Mouse (Mus musculus) liver, adult 2 months (tissue): ENCODE data around the gene Gm17651. TPM values are rescaled to one million over a fixed set of nuclear protein-coding genes. Genes with fewer than 3 reads are reported as not detected.

Experiments
- DNase-seq: peaks from one replicate; pipeline ENCODE4 v3.0.0-alpha.2; 2011; ENCODE audit warnings: low read depth, low spot score; ENCODE audit errors: extremely low read depth
- H3K27ac ChIP-seq: fragments of 200-500 bp; replicated peaks from 2 replicates; pipeline ENCODE4 v1.5.1; 2012; ENCODE audit warnings: low read depth, mild to moderate bottlenecking, control low read depth, inconsistent platforms, low read length; ENCODE audit not compliant: insufficient read depth
- H3K27me3 ChIP-seq: fragments of 200-500 bp; 2 replicates; pipeline ENCODE4 v1.6.1; 2012; ENCODE audit warnings: mild to moderate bottlenecking, moderate library complexity, low read length, inconsistent platforms; ENCODE audit not compliant: control insufficient read depth, insufficient read depth
- H3K36me3 ChIP-seq: fragments of 200-500 bp; 2 replicates; pipeline ENCODE4 v1.6.1; 2012; ENCODE audit warnings: low read length, inconsistent platforms; ENCODE audit not compliant: control insufficient read depth, insufficient read depth
- H3K4me1 ChIP-seq: fragments of 200-500 bp; 2 replicates; pipeline ENCODE4 v1.6.1; 2011; ENCODE audit warnings: low read length; ENCODE audit not compliant: control insufficient read depth, insufficient read depth
- H3K4me3 ChIP-seq: fragments of 200-500 bp; 2 replicates; pipeline ENCODE4 v1.5.1; 2011; ENCODE audit warnings: low read depth, mild to moderate bottlenecking, control low read depth, low read length, moderate library complexity; ENCODE audit not compliant: insufficient read depth
- H3K79me2 ChIP-seq: fragments of 200-500 bp; 2 replicates; pipeline ENCODE4 v1.6.1; 2012; ENCODE audit warnings: inconsistent platforms, mild to moderate bottlenecking, low read length, moderate library complexity; ENCODE audit not compliant: control insufficient read depth, insufficient read depth
- H3K9ac ChIP-seq: fragments of 200-500 bp; 2 replicates; pipeline ENCODE4 v1.6.1; 2012; ENCODE audit warnings: low read depth, mild to moderate bottlenecking, control low read depth, inconsistent platforms, low read length
- CTCF ChIP-seq: fragments of 200-500 bp; IDR thresholded peaks from 2 replicates; pipeline ENCODE4 v1.5.1; 2011; ENCODE audit warnings: low read depth, low read length, control low read depth
- POLR2A ChIP-seq: fragments of 200-500 bp; IDR thresholded peaks from 2 replicates; pipeline ENCODE4 v1.6.1; 2011; ENCODE audit warnings: low read length, control low read depth; ENCODE audit not compliant: insufficient read depth; ENCODE audit errors: extremely low read depth
- WGBS: fragments of 180-500 bp; shearing (Covaris S2); methylation state at CpG from one replicate; pipeline ENCODE4 v1.1.7; 2018; 5-methylcytosine and 5-hydroxymethylcytosine counted together
- polyA plus RNA-seq: library from polyadenylated mRNA; depleted of rRNA; stranded (reverse); fragments of >200 nt; gene quantifications from 2 replicates; pipeline ENCODE4 v1.2.3, GENCODE M21; 2012
- total RNA-seq: library from RNA; depleted of rRNA; stranded (reverse); fragments of >200 nt; gene quantifications from 2 replicates; pipeline ENCODE4 v1.2.3, GENCODE M21; 2014

Gene Gm17651
- total and polyA plus RNA-seq, 2 experiments, result not detected

DNA sequence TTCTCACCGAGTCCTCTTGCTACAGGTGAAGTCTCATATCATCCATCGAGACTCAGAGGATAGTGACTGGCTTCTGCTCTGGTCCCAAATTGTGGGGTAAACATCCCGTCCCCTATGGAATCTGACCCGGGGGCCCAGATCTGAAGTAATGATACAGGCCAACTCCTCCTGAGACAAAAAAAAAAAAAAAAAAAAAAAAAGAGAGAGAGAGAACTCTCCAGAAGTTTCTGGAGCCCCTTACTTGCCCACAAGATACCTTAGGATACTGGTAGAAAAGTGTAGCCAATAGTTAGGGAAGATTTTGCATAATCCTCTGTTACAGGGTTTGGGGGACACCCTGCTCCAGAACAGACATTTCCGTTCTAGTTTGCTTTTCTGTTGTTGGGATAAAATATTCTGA is 8.1 kb upstream of the Gm17651 start:
- no peak for TF ChIP-seq CTCF
- peaks cover 3% of the 10 kb centered on the region for H3K4me1 ChIP-seq
- no peaks in the 10 kb centered on the region for H3K79me2 ChIP-seq
- H3K9ac ChIP-seq, result peak overlapping the region; percentile 41
- no peaks in the 10 kb centered on the region for H3K27me3 ChIP-seq
- H3K4me3 ChIP-seq, result no peak overlapping the region
- no peak for DNase-seq
- H3K27ac ChIP-seq, result no peak overlapping the region
- no peaks in the 10 kb centered on the region for H3K36me3 ChIP-seq
- WGBS, result 45% methylated on average over 5 of the region's 5 CpGs

DNA sequence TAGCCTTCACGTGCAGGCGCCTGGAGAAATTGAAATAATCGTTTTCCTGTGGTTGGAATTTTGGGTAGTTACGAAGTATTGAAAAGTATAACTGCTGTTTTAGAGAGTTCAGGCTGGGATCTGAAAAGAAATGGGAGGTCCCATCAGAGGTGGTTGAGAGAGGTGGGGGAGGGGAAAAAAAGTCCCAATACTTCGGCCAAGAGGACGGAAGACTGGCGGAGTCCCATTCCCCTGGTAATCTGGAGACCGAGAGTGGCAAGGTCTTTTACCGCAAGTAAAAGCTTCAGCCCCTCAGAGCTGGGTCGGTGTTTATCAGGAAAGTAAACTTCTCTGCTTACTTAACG is 7.6 kb upstream of the Gm17651 start:
- peak overlapping the region; percentile 41 for H3K9ac ChIP-seq
- 2% methylated on average over 11 of the region's 11 CpGs for WGBS
- no peaks in the 10 kb centered on the region for H3K36me3 ChIP-seq
- peak overlapping the region; percentile 19; the same call in 1 of the 2 replicates for H3K4me3 ChIP-seq
- H3K27ac ChIP-seq, result no peak overlapping the region
- H3K79me2 ChIP-seq, result no peaks in the 10 kb centered on the region
- no peak for DNase-seq
- H3K4me1 ChIP-seq, result peaks cover 3% of the 10 kb centered on the region
- no peaks in the 10 kb centered on the region for H3K27me3 ChIP-seq
- no peak for TF ChIP-seq POLR2A
- TF ChIP-seq CTCF, result no peak

DNA sequence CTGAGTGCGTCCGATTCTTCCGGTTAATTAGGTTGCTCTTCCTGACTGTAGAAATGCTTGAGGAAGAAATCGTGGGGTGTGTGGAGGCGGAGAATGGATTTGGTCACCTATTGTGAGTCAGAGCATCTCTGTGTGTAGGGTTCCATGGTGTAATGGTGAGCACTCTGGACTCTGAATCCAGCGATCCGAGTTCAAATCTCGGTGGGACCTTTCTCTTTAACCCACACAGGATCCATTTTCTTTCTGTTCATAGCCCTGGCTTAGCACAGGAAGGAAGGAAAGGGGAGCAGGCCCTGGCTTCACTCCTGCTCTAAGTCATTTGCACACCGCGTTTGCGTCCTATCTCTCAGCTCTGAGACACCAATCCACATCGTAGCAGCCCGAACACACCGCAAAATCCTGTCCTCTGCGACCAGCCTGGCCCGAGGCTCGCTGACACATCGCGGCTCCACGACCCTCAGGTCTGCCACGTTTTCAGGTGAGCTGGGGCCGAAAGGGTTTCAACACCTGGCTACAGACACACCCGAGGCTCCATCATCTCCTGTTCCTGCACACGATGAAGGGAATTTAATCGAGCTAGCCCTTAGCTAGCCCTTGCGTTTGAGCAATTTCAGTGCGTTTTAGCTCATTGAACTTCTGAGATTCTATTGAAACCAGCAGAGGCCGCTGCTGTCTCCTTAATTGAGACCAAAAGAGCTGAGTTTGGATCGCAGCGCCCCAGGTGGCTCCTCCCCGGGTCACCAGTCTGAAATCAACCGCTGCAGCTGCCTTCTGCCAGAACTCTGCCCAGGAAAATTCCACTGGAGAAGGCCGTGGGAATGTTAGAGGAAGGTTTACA is 7.0 kb upstream of the Gm17651 start:
- peak; percentile 68 for TF ChIP-seq CTCF
- TF ChIP-seq POLR2A, result no peak
- 4% methylated on average over 33 of the region's 33 CpGs for WGBS
- Histone ChIP-seq H3K27me3 (no peaks in the 10 kb centered on the region), H3K9ac (peak overlapping the region; percentile 57), H3K36me3 (no peaks in the 10 kb centered on the region), H3K27ac (no peak overlapping the region), H3K79me2 (no peaks in the 10 kb centered on the region), H3K4me3 (peak overlapping the region; percentile 55), H3K4me1 (peaks cover 3% of the 10 kb centered on the region)
- DNase-seq, result peak; percentile 83

- DNase-seq, result peak; percentile 40
- Histone ChIP-seq H3K9ac (no peak overlapping the region), H3K4me1 (peaks cover 3% of the 10 kb centered on the region), H3K4me3 (peak overlapping the region; percentile 55), H3K36me3 (no peaks in the 10 kb centered on the region), H3K27me3 (no peaks in the 10 kb centered on the region), H3K79me2 (no peaks in the 10 kb centered on the region), H3K27ac (no peak overlapping the region)
- peak; percentile 87 for TF ChIP-seq CTCF
- no peak for TF ChIP-seq POLR2A
- 15% methylated on average over 28 of the region's 28 CpGs for WGBS
Observed at GRCm38 (mm10) chr3:97680631-97681320, 6.3 kb upstream of the Gm17651 start.

DNA sequence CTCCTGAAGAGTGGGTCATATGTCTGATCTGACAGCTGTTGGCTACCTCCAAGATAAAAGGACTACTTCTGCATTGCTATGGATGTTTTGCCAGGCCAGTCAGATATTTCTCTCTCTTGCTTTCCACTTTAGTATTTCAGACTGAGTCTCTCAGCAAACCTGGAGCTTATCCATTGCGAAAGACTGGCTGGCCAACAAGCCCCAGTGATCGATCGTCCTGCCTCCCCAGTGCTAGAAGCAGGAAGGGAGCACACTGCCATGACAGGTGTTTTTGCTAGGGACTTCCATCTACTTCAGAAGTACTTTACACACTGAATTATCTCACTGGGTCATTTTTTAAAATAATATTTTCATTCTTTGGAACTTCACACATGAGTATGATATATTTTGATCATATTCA is 3.9 kb upstream of the Gm17651 start:
- WGBS, result 19% methylated on average over 3 of the region's 3 CpGs
- Histone ChIP-seq H3K4me3 (no peak overlapping the region), H3K36me3 (no peaks in the 10 kb centered on the region), H3K27ac (no peak overlapping the region), H3K4me1 (peaks cover 3% of the 10 kb centered on the region), H3K27me3 (no peaks in the 10 kb centered on the region), H3K9ac (no peak overlapping the region), H3K79me2 (no peaks in the 10 kb centered on the region)
- peak; percentile 78 for DNase-seq
- no peak for TF ChIP-seq POLR2A
- no peak for TF ChIP-seq CTCF

DNA sequence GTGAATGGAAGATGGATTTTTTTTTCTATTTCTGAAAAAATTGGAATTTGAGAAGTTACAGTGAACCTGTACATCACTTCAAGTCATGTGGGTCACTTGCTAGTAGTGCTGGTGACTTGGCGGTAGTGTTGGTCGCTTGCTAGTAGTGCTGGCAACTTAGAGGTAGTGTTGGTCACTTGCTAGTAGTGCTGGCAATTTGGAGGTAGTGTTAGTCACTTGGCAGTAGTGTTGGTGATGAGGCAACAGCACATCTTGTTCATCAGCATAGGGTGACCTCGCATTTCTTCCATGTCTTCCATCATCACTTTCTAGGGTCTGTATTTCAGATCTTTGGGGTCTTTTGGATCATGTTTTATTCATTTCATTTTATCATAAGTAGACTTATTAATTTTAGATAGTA is 1.6 kb upstream of the Gm17651 start:
- 93% methylated on average over 3 of the region's 3 CpGs for WGBS
- Histone ChIP-seq H3K4me3 (no peak overlapping the region), H3K79me2 (no peaks in the 10 kb centered on the region), H3K9ac (no peak overlapping the region), H3K4me1 (no peaks in the 10 kb centered on the region; the same call in 1 of the 2 replicates), H3K27ac (no peak overlapping the region), H3K27me3 (no peaks in the 10 kb centered on the region), H3K36me3 (no peaks in the 10 kb centered on the region)
- DNase-seq, result no peak
- TF ChIP-seq POLR2A (no peak), CTCF (no peak)
